Mouse (Mus musculus) intestine, embryonic 14.5 days (tissue): Measurements from ENCODE around the gene Kif13a. TPM values are rescaled to one million over a fixed set of nuclear protein-coding genes. Genes with fewer than 3 reads are reported as not detected.

Experiments
- ATAC-seq: fragments of 200-750 bp; cut with Nextera tagmentation; replicated peaks from 2 replicates; pipeline ENCODE4 v1.8.0; 2017; ENCODE audit warnings: low read depth, moderate number of reproducible peaks, moderate TSS enrichment, moderate library complexity; ENCODE audit not compliant: low FRiP score, low TSS enrichment
- DNase-seq: peaks from one replicate; pipeline ENCODE4 v3.0.0-alpha.2; 2018; ENCODE audit warnings: low spot score
- H3K27ac ChIP-seq: fragments of 300-500 bp; sonication (generic); 2 replicates; pipeline ENCODE4 v1.5.1; 2014; ENCODE audit warnings: low read depth, mild to moderate bottlenecking, control low read depth
- H3K27me3 ChIP-seq: fragments of 300-500 bp; sonication (generic); replicated peaks from 2 replicates; pipeline ENCODE4 v1.6.1; 2014; ENCODE audit warnings: low read length, control low read depth; ENCODE audit not compliant: control insufficient read depth, insufficient read depth
- H3K36me3 ChIP-seq: fragments of 300-500 bp; sonication (generic); 2 replicates; pipeline ENCODE4 v1.6.1; 2014; ENCODE audit warnings: low read length, control low read depth; ENCODE audit not compliant: control insufficient read depth, insufficient read depth
- H3K4me1 ChIP-seq: fragments of 300-500 bp; sonication (generic); replicated peaks from 2 replicates; pipeline ENCODE4 v1.6.1; 2014; ENCODE audit warnings: low read length, control low read depth, mixed read lengths; ENCODE audit not compliant: control insufficient read depth, insufficient read depth
- H3K4me2 ChIP-seq: fragments of 300-500 bp; sonication (generic); 2 replicates; pipeline ENCODE4 v1.6.1; 2014; ENCODE audit warnings: low read length
- H3K4me3 ChIP-seq: fragments of 300-500 bp; sonication (generic); 2 replicates; pipeline ENCODE4 v1.5.1; 2014; ENCODE audit warnings: low read depth, low read length, control low read depth, mixed read lengths
- H3K9ac ChIP-seq: fragments of 300-500 bp; sonication (generic); 2 replicates; pipeline ENCODE4 v1.6.1; 2014; ENCODE audit warnings: mild to moderate bottlenecking, low read length
- H3K9me3 ChIP-seq: fragments of 300-500 bp; sonication (generic); 2 replicates; pipeline ENCODE4 v1.6.1; 2016; ENCODE audit warnings: low read length, control low read depth; ENCODE audit not compliant: control insufficient read depth
- WGBS: fragments of 180-500 bp; shearing (Covaris S2); extraction: QIAGEN DNeasy Blood & Tissue Kit; methylation state at CpG from one replicate; pipeline ENCODE4 v1.1.7; 2014; 5-methylcytosine and 5-hydroxymethylcytosine counted together
- polyA plus RNA-seq: library from polyadenylated mRNA; unstranded; fragments of >200 nt; fragmentation: Nextera tagmentation; extraction: Ambion mirVana; gene quantifications from 2 replicates; pipeline ENCODE4 v1.2.1, GENCODE M21; 2014

Gene Kif13a
- polyA plus RNA-seq, 1 experiment from 2014 or later = 20.3 TPM

DNA sequence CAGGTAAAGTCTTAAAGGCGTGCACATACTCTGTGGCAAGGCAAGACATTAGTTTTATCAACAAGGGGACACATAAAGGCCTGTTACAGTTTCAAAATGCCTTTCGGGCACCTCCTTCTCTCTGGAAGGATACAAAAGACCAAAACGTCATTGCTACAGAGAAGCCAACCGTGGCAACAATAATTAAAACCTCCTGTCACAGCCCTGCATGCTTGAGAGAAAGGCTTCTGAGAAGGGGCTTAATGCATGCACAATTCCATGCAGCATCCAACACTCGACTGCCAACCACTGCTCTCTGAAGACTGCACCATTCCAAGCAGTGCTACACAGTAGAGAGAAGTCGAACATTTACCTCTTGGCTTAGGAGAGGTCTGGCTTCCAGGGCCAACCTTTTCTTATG is 168.7 kb downstream of the Kif13a start:
- Histone ChIP-seq H3K27ac (no peak overlapping the region), H3K9me3 (no peaks in the 10 kb centered on the region), H3K4me3 (no peak overlapping the region), H3K36me3 (peaks cover 39% of the 10 kb centered on the region), H3K9ac (no peak overlapping the region), H3K27me3 (no peaks in the 10 kb centered on the region), H3K4me2 (no peak overlapping the region), H3K4me1 (no peaks in the 10 kb centered on the region)
- DNase-seq = no peak
- ATAC-seq = no peak
- WGBS = 85% methylated on average over 6 of the region's 6 CpGs

DNA sequence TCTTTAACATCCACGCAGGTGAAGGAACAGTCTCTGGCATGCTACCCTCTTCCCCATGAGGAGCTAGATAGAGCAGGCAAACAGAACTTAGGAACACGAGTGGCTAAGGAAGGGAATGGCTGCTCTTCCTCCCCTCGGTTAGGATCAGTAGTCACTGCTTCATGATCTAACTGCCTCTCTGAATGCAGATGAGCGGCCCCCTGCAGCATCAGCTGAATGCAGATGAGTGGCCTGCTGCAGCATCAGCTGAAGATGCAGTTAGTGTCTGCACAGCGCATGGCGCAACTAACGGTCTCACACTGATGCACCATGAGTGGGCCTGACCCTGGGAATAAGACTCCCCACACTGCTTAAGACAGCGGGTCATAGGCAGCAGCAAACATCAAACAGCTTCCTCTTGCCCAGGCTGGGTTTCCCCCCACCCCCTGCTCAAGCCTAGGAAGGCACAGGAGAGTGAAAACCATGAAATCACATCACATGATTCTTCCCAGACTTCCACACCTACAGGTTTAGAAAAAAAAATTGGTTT is 170.3 kb downstream of the Kif13a start:
- no peak overlapping the region for H3K4me2 ChIP-seq
- WGBS = 80% methylated on average over 8 of the region's 8 CpGs
- no peaks in the 10 kb centered on the region for H3K4me1 ChIP-seq
- no peak overlapping the region for H3K27ac ChIP-seq
- ATAC-seq = no peak
- no peak for DNase-seq
- H3K9me3 ChIP-seq = no peaks in the 10 kb centered on the region
- H3K27me3 ChIP-seq = no peaks in the 10 kb centered on the region
- H3K4me3 ChIP-seq = no peak overlapping the region
- no peak overlapping the region for H3K9ac ChIP-seq
- H3K36me3 ChIP-seq = peaks cover 39% of the 10 kb centered on the region

DNA sequence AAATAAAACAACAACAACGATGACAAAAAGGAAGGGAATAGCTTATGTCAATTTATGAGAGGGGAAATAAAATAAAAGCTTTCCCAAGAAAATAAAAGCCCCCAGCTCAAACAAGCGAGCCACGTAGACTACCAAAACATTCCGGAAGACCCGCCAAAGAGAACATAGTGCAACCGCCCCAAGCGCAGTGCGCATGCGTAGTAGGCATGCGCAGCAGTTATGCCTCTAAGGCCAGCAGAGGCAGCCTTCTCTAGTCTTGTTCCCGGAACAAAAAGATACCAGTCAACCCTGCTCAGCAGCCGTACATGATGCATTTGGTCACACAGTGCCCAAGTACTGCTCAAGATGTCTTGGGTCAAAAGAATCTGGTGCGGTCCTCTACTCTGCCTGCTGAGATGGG is 171.0 kb downstream of the Kif13a start:
- Histone ChIP-seq H3K27me3 (no peaks in the 10 kb centered on the region), H3K4me2 (no peak overlapping the region), H3K36me3 (peaks cover 39% of the 10 kb centered on the region), H3K27ac (no peak overlapping the region), H3K9ac (no peak overlapping the region), H3K9me3 (no peaks in the 10 kb centered on the region), H3K4me3 (no peak overlapping the region), H3K4me1 (no peaks in the 10 kb centered on the region)
- 94% methylated on average over 13 of the region's 13 CpGs for WGBS
- ATAC-seq (no peak), DNase-seq (no peak)

DNA sequence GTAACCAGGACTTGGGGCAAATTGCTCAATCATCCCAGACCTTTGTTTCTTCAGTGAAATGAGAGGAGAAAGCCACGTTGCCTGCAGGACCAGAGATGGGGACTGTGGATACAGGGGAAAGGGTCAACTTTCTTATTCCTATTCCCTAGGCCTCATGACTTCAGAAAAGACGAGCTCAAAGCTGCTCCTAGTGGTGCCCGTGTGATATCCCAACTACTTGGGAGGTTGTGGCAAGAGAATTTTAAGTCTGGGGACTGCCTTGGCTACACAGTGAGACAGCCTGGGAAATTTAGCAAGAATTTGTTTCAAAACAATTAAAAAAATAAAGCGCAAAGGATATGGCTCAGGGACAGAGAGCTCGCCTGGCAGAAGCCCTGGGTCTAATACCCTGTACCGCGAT is 171.7 kb downstream of the Kif13a start:
- Histone ChIP-seq H3K36me3 (peaks cover 36% of the 10 kb centered on the region), H3K27me3 (no peaks in the 10 kb centered on the region), H3K27ac (no peak overlapping the region), H3K9ac (no peak overlapping the region), H3K4me2 (no peak overlapping the region), H3K4me1 (no peaks in the 10 kb centered on the region), H3K4me3 (no peak overlapping the region), H3K9me3 (no peaks in the 10 kb centered on the region)
- ATAC-seq (no peak), DNase-seq (no peak)
- WGBS = 88% methylated on average over 7 of the region's 7 CpGs

DNA sequence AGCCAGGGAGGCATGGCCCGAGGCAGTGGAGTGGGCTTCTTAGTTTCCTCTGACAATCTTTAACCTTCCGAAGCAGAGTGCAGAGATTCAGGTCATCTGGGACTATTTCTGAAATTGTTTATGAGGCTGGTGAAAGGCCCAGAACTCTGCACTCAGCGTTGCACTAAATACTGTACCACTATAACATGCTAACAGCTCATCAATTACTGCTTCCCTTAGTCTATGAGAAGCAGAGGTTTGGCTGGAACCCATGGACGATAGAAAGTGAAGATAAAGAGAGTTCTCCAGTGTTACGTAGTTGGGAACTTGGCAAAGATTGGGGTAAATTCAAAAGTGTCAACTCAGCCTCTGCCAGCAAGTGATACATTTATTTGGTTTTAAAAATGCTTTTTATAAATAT is 176.4 kb downstream of the Kif13a start:
- DNase-seq (no peak), ATAC-seq (no peak)
- no peaks in the 10 kb centered on the region for H3K27me3 ChIP-seq
- no peaks in the 10 kb centered on the region for H3K4me1 ChIP-seq
- no peaks in the 10 kb centered on the region for H3K9me3 ChIP-seq
- H3K27ac ChIP-seq = no peak overlapping the region
- H3K4me2 ChIP-seq = no peak overlapping the region
- H3K9ac ChIP-seq = no peak overlapping the region
- H3K4me3 ChIP-seq = no peak overlapping the region
- H3K36me3 ChIP-seq = peaks cover 33% of the 10 kb centered on the region
- 82% methylated on average over 5 of the region's 5 CpGs for WGBS

DNA sequence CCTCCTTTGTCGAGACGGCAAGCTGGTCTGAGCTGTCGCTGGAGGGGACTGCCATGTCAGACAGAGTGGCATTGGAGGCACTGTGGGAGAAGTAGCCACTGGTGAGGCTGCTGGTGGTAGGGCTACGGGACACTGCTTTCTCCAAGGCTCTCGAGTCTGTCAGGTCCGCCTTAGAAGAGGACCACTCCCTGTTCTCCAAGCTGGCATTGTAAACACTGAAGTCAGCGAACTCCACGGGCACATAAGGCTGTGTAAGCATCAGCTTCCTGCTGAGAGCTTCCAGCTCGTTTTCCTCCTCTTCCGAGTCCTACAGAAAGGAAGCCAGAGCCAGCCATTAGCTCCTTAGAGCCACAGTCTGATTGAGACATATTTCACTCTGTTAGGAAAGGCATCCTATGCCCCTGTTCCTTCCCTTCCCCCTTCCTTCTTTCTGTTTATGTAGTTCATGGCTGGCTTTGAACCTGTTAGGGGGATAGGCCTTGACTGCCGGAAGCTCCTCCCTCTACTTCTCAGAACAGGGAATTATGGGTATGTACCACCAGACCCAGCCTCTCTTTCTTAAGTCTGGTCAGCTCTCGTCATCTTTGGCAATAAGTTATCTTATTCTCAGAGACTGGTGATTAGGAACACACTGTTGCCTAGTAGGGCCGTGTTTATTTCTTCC is 177.0 kb downstream of the Kif13a start:
- DNase-seq (no peak), ATAC-seq (no peak)
- WGBS = 74% methylated on average over 13 of the region's 13 CpGs

DNA sequence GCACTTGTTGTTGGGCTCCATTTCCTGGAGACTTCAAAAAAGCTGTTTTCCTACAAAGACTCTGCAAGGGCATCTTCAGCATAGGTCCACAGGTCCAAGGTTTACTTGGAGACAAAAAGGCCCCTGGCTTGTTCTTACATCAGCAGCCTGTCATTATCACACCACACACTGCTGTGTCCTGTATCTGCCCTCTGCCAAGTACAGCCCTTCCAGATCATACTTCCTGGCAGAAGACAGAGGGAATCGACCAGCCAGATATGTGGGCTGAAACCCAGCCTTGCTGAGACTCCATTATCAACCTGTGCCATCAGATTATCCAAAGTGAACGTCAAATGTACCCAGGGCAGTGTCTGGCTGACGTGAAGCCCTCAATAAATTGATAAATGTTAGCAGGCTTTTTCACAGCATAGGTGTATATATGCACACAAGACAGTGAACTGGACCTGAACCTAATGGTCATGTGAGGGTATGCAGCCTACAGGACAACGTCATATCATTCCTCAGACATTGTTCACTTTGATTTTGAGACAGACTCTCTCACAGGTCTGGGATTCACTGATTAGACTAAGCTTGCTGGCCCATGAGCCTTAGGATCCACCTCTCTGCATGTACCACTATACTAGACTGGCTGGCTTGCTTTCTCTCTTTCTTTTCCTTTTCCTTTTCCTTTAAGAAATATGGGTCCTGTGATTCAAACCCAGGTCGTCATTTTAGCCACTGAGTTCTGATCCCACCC is 181.4 kb downstream of the Kif13a start:
- peaks cover 33% of the 10 kb centered on the region for H3K36me3 ChIP-seq
- no peaks in the 10 kb centered on the region for H3K9me3 ChIP-seq
- H3K27ac ChIP-seq = no peak overlapping the region
- no peaks in the 10 kb centered on the region for H3K4me1 ChIP-seq
- ATAC-seq = no peak
- no peaks in the 10 kb centered on the region for H3K27me3 ChIP-seq
- no peak for DNase-seq
- WGBS = 79% methylated on average over 5 of the region's 5 CpGs
- no peak overlapping the region for H3K9ac ChIP-seq
- no peak overlapping the region for H3K4me3 ChIP-seq
- H3K4me2 ChIP-seq = no peak overlapping the region

More for the DNA sequence above, 177.0 kb downstream of the Kif13a start:
- H3K9me3 ChIP-seq = no peaks in the 10 kb centered on the region
- peaks cover 33% of the 10 kb centered on the region for H3K36me3 ChIP-seq
- no peak overlapping the region for H3K4me2 ChIP-seq
- H3K27me3 ChIP-seq = no peaks in the 10 kb centered on the region
- H3K4me3 ChIP-seq = no peak overlapping the region
- H3K9ac ChIP-seq = no peak overlapping the region
- no peaks in the 10 kb centered on the region for H3K4me1 ChIP-seq
- H3K27ac ChIP-seq = no peak overlapping the region

DNA sequence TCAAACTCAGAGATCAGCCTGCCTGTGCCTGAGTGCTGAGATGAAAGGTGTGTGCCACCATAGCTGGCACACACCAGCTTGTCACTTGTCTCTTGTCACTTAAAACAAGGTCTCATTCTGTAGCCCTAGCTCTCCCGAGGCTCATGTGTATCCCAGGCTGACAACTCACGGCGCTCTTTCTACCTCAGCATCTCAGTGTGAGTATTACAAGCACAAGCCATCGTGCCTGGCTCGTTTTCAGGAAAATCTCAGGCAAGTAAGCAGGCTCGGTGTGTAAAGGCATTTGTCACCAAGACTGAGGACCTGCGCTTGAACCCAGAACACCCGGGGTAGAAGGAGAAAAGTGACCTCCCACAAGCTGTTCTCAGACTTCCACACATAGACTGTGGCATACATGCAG is 185.8 kb downstream of the Kif13a start:
- Histone ChIP-seq H3K9ac (no peak overlapping the region), H3K27ac (no peak overlapping the region), H3K36me3 (no peaks in the 10 kb centered on the region), H3K4me3 (no peak overlapping the region), H3K9me3 (no peaks in the 10 kb centered on the region), H3K4me2 (no peak overlapping the region), H3K27me3 (no peaks in the 10 kb centered on the region), H3K4me1 (no peaks in the 10 kb centered on the region)
- no peak for ATAC-seq
- 79% methylated on average over 8 of the region's 8 CpGs for WGBS
- DNase-seq = peak; percentile 41

DNA sequence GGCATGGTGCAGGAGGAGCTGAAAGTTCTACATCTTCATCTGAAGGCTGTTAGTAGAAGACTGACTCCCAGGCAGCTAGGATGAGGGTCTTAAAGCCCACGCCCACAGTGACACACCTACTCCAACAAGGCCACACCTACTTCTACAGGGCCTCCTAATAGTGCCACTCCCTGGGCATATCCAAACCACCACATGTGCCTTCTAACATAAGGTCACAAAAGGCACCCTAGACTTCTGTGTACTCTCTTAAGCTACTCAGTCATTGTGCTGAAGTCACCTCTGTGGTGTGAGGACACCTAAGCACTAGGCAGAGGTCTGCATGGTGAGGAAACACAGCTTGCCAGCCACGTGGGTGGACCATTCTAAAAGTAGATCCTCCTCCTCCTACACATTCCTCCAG is 187.3 kb downstream of the Kif13a start:
- Histone ChIP-seq H3K9me3 (no peaks in the 10 kb centered on the region), H3K36me3 (no peaks in the 10 kb centered on the region), H3K4me2 (no peak overlapping the region), H3K9ac (no peak overlapping the region), H3K27me3 (no peaks in the 10 kb centered on the region), H3K4me1 (no peaks in the 10 kb centered on the region), H3K4me3 (no peak overlapping the region), H3K27ac (no peak overlapping the region)
- DNase-seq (no peak), ATAC-seq (no peak)
- 65% methylated on average over 2 of the region's 2 CpGs for WGBS
